Mouse (Mus musculus) heart, adult 2 months (tissue): ENCODE data around the gene Zfp276.

ENCODE experiments used
- CTCF ChIP-seq: fragments of 200-600 bp; IDR thresholded peaks from 2 replicates; pipeline ENCODE4 v1.8.1; 2022; ENCODE audit warnings: antibody characterized with exemption, mild to moderate bottlenecking, moderate library complexity
- EP300 ChIP-seq: fragments of 200-500 bp; IDR thresholded peaks from 2 replicates; pipeline ENCODE4 v1.6.1; 2011; ENCODE audit warnings: low read depth, low read length, control low read depth; ENCODE audit not compliant: insufficient read depth
- POLR2A ChIP-seq: fragments of 200-500 bp; IDR thresholded peaks from 2 replicates; pipeline ENCODE4 v1.6.1; 2011; ENCODE audit warnings: mild to moderate bottlenecking, low read depth, low read length, control low read depth; ENCODE audit not compliant: insufficient read depth

DNA sequence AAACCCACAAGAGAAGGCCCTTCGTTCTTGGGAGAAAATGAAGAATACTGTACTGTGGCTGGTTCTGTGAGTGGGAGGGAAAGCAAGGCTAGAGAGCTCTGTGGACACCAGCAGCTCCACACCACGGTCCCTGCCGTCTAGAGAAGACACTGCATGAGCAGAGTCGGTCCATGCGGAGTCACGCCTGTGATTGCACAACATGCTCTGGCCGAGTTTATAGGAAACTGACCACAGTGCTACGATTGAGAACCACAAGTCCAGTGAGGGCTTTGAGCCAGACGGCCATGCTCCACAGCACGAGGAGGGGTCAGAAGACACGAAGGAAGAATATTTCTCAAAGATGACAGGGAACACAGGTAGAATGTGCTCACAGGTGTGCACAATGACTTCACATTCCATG, 44.3 kb downstream of the Zfp276 start:
- TF ChIP-seq CTCF (no peak), EP300 (no peak), POLR2A (no peak)
